Mouse (Mus musculus): Measurements from ENCODE around the gene Cdk5rap1. TPM values are rescaled to one million over a fixed set of nuclear protein-coding genes. Genes with fewer than 3 reads are reported as not detected.
A peak's percentile ranks its signal among the peaks of the same experiment; 100 is the strongest.

Gene Cdk5rap1
- polyA plus RNA-seq, 1 experiment = 9.8 TPM

DNA sequence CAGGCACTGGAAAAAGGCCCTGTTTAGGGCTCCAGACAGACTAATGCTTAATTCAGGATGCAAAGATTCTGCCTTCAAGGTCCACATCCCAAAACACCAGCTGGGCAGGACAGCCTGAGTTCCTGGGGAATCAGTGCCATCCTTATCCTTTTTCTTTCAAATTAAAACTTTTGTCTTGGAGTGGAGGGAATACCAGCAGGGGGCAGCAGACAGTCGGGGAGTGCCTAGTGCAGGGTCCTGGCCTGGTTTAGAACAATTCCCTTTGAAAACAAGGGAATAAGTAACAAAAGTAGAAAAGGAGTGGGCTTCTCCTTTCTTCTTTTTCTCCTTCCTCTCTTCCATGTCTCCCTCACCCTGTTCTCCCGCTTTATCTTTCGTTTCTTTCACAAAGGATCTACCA lies 44.3 kb upstream of the Cdk5rap1 start:
- TF ChIP-seq MYOG (IDR thresholded peaks at IDR 0.05; ENCODE audit: control insufficient read depth, extremely low read depth, insufficient read length) (no peak), CTCF (IDR thresholded peaks at IDR 0.05; ENCODE audit: control insufficient read depth, insufficient read depth, insufficient read length) (peak; percentile 49)
- Histone ChIP-seq H3K79me3 (ENCODE audit: low read depth) (no peaks in the 10 kb centered on the region), H3K79me2 (ENCODE audit: control insufficient read depth, insufficient read depth) (no peaks in the 10 kb centered on the region), H3ac (ENCODE audit: control insufficient read depth, insufficient read length, low read depth) (no peak overlapping the region), H3K36me3 (ENCODE audit: control insufficient read depth, insufficient read depth) (no peaks in the 10 kb centered on the region), H3K27me3 (ENCODE audit: control insufficient read depth, insufficient read depth, insufficient read length) (no peaks in the 10 kb centered on the region), H3K4me3 (ENCODE audit: insufficient read depth, poor library complexity, severe bottlenecking) (no peak overlapping the region)

- TF ChIP-seq CEBPB (IDR thresholded peaks at IDR 0.05; ENCODE audit: low read depth) (no peak), FOSL1 (IDR thresholded peaks at IDR 0.05; ENCODE audit: insufficient read depth, low read length, poor library complexity, severe bottlenecking) (no peak), MAX (IDR thresholded peaks at IDR 0.05) (no peak), USF1 (IDR thresholded peaks at IDR 0.05; ENCODE audit: low read depth) (no peak), MYOD1 (IDR thresholded peaks at IDR 0.05; ENCODE audit: control insufficient read depth, insufficient read length, low read depth) (no peak), CTCF (IDR thresholded peaks at IDR 0.05; ENCODE audit: control insufficient read depth, insufficient read depth, insufficient read length) (no peak), MYOG (IDR thresholded peaks at IDR 0.05; ENCODE audit: control insufficient read depth, extremely low read depth, insufficient read length) (no peak)
- Histone ChIP-seq H3K79me2 (ENCODE audit: control insufficient read depth, insufficient read depth) (no peaks in the 10 kb centered on the region), H3K79me3 (ENCODE audit: low read depth) (no peaks in the 10 kb centered on the region), H3K4me3 (ENCODE audit: insufficient read depth, poor library complexity, severe bottlenecking) (no peak overlapping the region), H3K27me3 (ENCODE audit: control insufficient read depth, insufficient read depth, insufficient read length) (no peaks in the 10 kb centered on the region), H3K36me3 (ENCODE audit: control insufficient read depth, insufficient read depth) (no peaks in the 10 kb centered on the region), H3ac (ENCODE audit: control insufficient read depth, insufficient read length, low read depth) (no peak overlapping the region)
Observed at GRCm38 (mm10) chr2:154412018-154412666, 39.3 kb upstream of the Cdk5rap1 start.

DNA sequence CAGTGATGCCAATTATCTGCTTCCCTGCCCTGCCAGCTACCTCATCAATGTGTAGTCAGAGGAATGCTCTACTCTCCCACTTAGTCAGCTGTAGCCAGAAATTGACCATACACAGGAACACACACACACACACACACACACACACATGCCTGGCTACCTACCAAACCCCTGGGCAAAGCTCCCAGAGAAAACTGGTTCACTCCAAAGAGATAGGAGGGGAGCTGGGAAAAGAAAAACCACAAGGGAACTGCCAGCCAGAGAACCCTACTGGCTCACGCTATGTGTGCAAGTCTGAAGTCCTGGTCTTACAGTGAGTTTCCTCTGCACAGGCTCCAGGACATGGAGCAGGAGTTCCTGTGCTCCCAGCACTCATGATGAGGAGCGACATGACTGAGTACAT lies 37.5 kb upstream of the Cdk5rap1 start:
- Histone ChIP-seq H3K79me2 (ENCODE audit: control insufficient read depth, insufficient read depth) (no peaks in the 10 kb centered on the region), H3K4me3 (ENCODE audit: insufficient read depth, poor library complexity, severe bottlenecking) (no peak overlapping the region), H3ac (ENCODE audit: control insufficient read depth, insufficient read length, low read depth) (no peak overlapping the region), H3K36me3 (ENCODE audit: control insufficient read depth, insufficient read depth) (no peaks in the 10 kb centered on the region), H3K79me3 (ENCODE audit: low read depth) (no peaks in the 10 kb centered on the region), H3K27me3 (ENCODE audit: control insufficient read depth, insufficient read depth, insufficient read length) (no peaks in the 10 kb centered on the region)
- TF ChIP-seq MYOG (IDR thresholded peaks at IDR 0.05; ENCODE audit: control insufficient read depth, extremely low read depth, insufficient read length) = no peak
- TF ChIP-seq CTCF (IDR thresholded peaks at IDR 0.05; ENCODE audit: control insufficient read depth, insufficient read depth, insufficient read length) = no peak
- no peak for TF ChIP-seq USF1 (IDR thresholded peaks at IDR 0.05; ENCODE audit: low read depth)
- TF ChIP-seq MYOD1 (IDR thresholded peaks at IDR 0.05; ENCODE audit: control insufficient read depth, insufficient read length, low read depth) = no peak
- no peak for TF ChIP-seq MAX (IDR thresholded peaks at IDR 0.05)

- Histone ChIP-seq H3K4me3 (ENCODE audit: insufficient read depth, poor library complexity, severe bottlenecking) (peak within 1 kb of the TSS; percentile 46), H3K27me3 (ENCODE audit: control insufficient read depth, insufficient read depth, insufficient read length) (no peaks in the 10 kb centered on the region), H3ac (ENCODE audit: control insufficient read depth, insufficient read length, low read depth) (peak within 1 kb of the TSS; percentile 72), H3K79me3 (ENCODE audit: low read depth) (no peaks in the 10 kb centered on the region), H3K36me3 (ENCODE audit: control insufficient read depth, insufficient read depth) (no peaks in the 10 kb centered on the region), H3K79me2 (ENCODE audit: control insufficient read depth, insufficient read depth) (no peaks in the 10 kb centered on the region)
- TF ChIP-seq MYOG (IDR thresholded peaks at IDR 0.05; ENCODE audit: control insufficient read depth, extremely low read depth, insufficient read length) (no peak), CTCF (IDR thresholded peaks at IDR 0.05; ENCODE audit: control insufficient read depth, insufficient read depth, insufficient read length) (no peak), CEBPB (IDR thresholded peaks at IDR 0.05; ENCODE audit: low read depth) (no peak), FOSL1 (IDR thresholded peaks at IDR 0.05; ENCODE audit: insufficient read depth, low read length, poor library complexity, severe bottlenecking) (no peak), USF1 (IDR thresholded peaks at IDR 0.05; ENCODE audit: low read depth) (no peak), MYOD1 (IDR thresholded peaks at IDR 0.05; ENCODE audit: control insufficient read depth, insufficient read length, low read depth) (no peak), MAX (IDR thresholded peaks at IDR 0.05) (no peak)
Observed at GRCm38 (mm10) chr2:154407643-154408445, 35.0 kb upstream of the Cdk5rap1 start, which contains the start of gene Snta1. TSS of gene Snta1 (minus strand) at chr2:154408099.

DNA sequence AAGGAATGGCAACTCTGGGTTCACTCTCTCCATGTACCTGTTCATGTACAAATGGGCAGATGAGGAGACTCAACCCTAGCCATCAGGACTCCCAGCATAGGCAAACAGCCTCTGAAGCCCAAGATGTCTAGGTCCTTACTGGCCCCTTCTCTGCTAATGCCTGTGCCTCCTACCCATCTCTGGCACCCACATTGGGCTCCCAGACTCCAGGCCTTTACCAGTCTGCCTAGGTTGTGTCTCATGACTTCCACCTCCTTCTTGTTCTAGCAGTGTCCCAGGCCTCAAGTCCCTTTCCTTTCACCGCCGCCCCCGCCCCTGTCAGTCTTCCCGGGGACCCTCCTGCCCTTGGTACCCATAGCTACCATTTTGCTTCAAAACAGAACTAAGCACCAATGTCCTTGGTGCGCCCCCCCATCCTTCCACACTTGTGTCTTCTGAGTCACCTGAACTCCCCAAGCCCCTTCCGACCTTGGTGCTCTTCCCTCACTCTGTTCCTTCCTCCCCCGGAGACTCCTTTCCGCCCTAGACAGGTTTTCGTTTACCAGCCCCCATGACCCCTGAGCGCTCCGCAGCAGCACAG lies 34.3 kb upstream of the Cdk5rap1 start:
- no peaks in the 10 kb centered on the region for H3K79me2 ChIP-seq (ENCODE audit: control insufficient read depth, insufficient read depth)
- TF ChIP-seq USF1 (IDR thresholded peaks at IDR 0.05; ENCODE audit: low read depth) (no peak), MYOG (IDR thresholded peaks at IDR 0.05; ENCODE audit: control insufficient read depth, extremely low read depth, insufficient read length) (no peak), MAX (IDR thresholded peaks at IDR 0.05) (no peak), CEBPB (IDR thresholded peaks at IDR 0.05; ENCODE audit: low read depth) (no peak), FOSL1 (IDR thresholded peaks at IDR 0.05; ENCODE audit: insufficient read depth, low read length, poor library complexity, severe bottlenecking) (no peak), CTCF (IDR thresholded peaks at IDR 0.05; ENCODE audit: control insufficient read depth, insufficient read depth, insufficient read length) (no peak), MYOD1 (IDR thresholded peaks at IDR 0.05; ENCODE audit: control insufficient read depth, insufficient read length, low read depth) (no peak)
- H3K4me3 ChIP-seq (ENCODE audit: insufficient read depth, poor library complexity, severe bottlenecking) = peak overlapping the region; percentile 46
- H3K36me3 ChIP-seq (ENCODE audit: control insufficient read depth, insufficient read depth) = no peaks in the 10 kb centered on the region
- no peaks in the 10 kb centered on the region for H3K27me3 ChIP-seq (ENCODE audit: control insufficient read depth, insufficient read depth, insufficient read length)
- no peaks in the 10 kb centered on the region for H3K79me3 ChIP-seq (ENCODE audit: low read depth)
- peak overlapping the region; percentile 72 for H3ac ChIP-seq (ENCODE audit: control insufficient read depth, insufficient read length, low read depth)

All from C2C12 (cell line).